Mouse (Mus musculus) CH12.LX (cell line): ENCODE data around the gene Cst9. TPM values are rescaled to one million over a fixed set of nuclear protein-coding genes. Genes with fewer than 3 reads are reported as not detected.

Experiments
- DNase-seq: peaks from one replicate; pipeline ENCODE4 v3.0.0-alpha.2; 2013; ENCODE audit errors: extremely low read depth
- H3K27ac ChIP-seq: 2 replicates; pipeline ENCODE4 v1.5.1; 2012; ENCODE audit warnings: low read depth, mild to moderate bottlenecking, control low read depth, moderate library complexity; ENCODE audit not compliant: insufficient read depth
- H3K27me3 ChIP-seq: replicated peaks from 2 replicates; pipeline ENCODE3; 2012; ENCODE audit warnings: inconsistent platforms
- H3K36me3 ChIP-seq, 2 experiments: replicated peaks in 1 of 2; 2 replicates each; pipeline versions ENCODE3 to v1.6.1; 2012; ENCODE audit warnings: inconsistent platforms in 1 of 2, low read length in 1 of 2, mild to moderate bottlenecking in 1 of 2, mixed read lengths in 1 of 2, moderate library complexity in 1 of 2; ENCODE audit not compliant: control insufficient read depth in 1 of 2, insufficient read depth in 1 of 2
- H3K4me1 ChIP-seq, 2 experiments: 2 replicates each; pipeline ENCODE4 v1.6.1; 2012; ENCODE audit warnings: inconsistent platforms in 1 of 2, moderate library complexity in 1 of 2; ENCODE audit not compliant: insufficient read depth in 2 of 2, control insufficient read depth in 1 of 2
- H3K4me2 ChIP-seq: 2 replicates; pipeline ENCODE4 v1.6.1; 2012; ENCODE audit warnings: low read depth, mild to moderate bottlenecking, control low read depth; ENCODE audit not compliant: poor library complexity, insufficient read depth, severe bottlenecking
- H3K4me3 ChIP-seq, 3 experiments: fragments of 150-350 bp in 1 of 3; sonication (generic) in 1 of 3; replicated peaks in 1 of 3; 2 replicates each; pipeline versions ENCODE3 to v1.5.1; 2011 to 2012; ENCODE audit warnings: low read depth in 2 of 3, low read length in 2 of 3, mild to moderate bottlenecking in 2 of 3, moderate library complexity in 2 of 3, control low read depth in 1 of 3, improper control_type of control experiment in 1 of 3, inconsistent platforms in 1 of 3, mixed read lengths in 1 of 3; ENCODE audit not compliant: poor library complexity in 1 of 3
- H3K79me2 ChIP-seq: replicated peaks from 2 replicates; pipeline ENCODE4 v1.6.1; 2012; ENCODE audit warnings: mild to moderate bottlenecking, moderate library complexity; ENCODE audit not compliant: control insufficient read depth, poor library complexity, insufficient read depth, severe bottlenecking; ENCODE audit errors: extremely low read depth
- H3K9ac ChIP-seq: 2 replicates; pipeline ENCODE4 v1.6.1; 2012; ENCODE audit warnings: low read depth, mild to moderate bottlenecking, control low read depth, moderate library complexity; ENCODE audit not compliant: insufficient read depth
- H3K9me3 ChIP-seq: replicated peaks from 2 replicates; pipeline ENCODE3; 2012; ENCODE audit warnings: low read length, inconsistent platforms, mixed read lengths
- CHD1 ChIP-seq: IDR thresholded peaks from 2 replicates; pipeline ENCODE4 v1.6.1; 2012; ENCODE audit warnings: low read depth, low read length, improper control_type of control experiment, inconsistent platforms
- CTCF ChIP-seq, 2 experiments: IDR thresholded peaks in 1 of 2; conservative IDR thresholded peaks in 1 of 2; 2 replicates each; pipeline ENCODE4 v1.5.1; 2011 to 2012; ENCODE audit warnings: low read depth in 2 of 2, low read length in 2 of 2, improper control_type of control experiment in 1 of 2, inconsistent platforms in 1 of 2, mild to moderate bottlenecking in 1 of 2, moderate library complexity in 1 of 2
- E2F4 ChIP-seq: IDR thresholded peaks from 2 replicates; pipeline ENCODE4 v1.6.1; 2011; ENCODE audit warnings: low read depth, low read length, improper control_type of control experiment; ENCODE audit not compliant: insufficient replicate concordance
- EP300 ChIP-seq: IDR thresholded peaks from 2 replicates; pipeline ENCODE4 v1.6.1; 2011; ENCODE audit warnings: low read length, improper control_type of control experiment
- ETS1 ChIP-seq: conservative IDR thresholded peaks from 2 replicates; pipeline ENCODE4 v1.6.1; 2012; ENCODE audit warnings: low read depth, mild to moderate bottlenecking, inconsistent platforms, low read length, improper control_type of control experiment, moderate library complexity
- GABPA ChIP-seq: IDR thresholded peaks from 2 replicates; pipeline ENCODE4 v1.6.1; 2012; ENCODE audit warnings: low read depth, low read length, improper control_type of control experiment, inconsistent platforms; ENCODE audit not compliant: insufficient replicate concordance
- IRF4 ChIP-seq: IDR thresholded peaks from 2 replicates; pipeline ENCODE4 v1.6.1; 2014; ENCODE audit warnings: low read depth, mild to moderate bottlenecking, inconsistent platforms, low read length, improper control_type of control experiment
- JUN ChIP-seq: IDR thresholded peaks from 2 replicates; pipeline ENCODE4 v1.6.1; 2011; ENCODE audit warnings: low read depth, mild to moderate bottlenecking, low read length, improper control_type of control experiment, moderate library complexity; ENCODE audit not compliant: insufficient read depth
- KAT2A ChIP-seq: IDR thresholded peaks from 2 replicates; pipeline ENCODE4 v1.6.1; 2012; ENCODE audit warnings: low read length, improper control_type of control experiment, inconsistent platforms; ENCODE audit not compliant: insufficient replicate concordance
- MAX ChIP-seq: IDR thresholded peaks from 2 replicates; pipeline ENCODE4 v1.6.1; 2011; ENCODE audit warnings: low read length, improper control_type of control experiment
- MAZ ChIP-seq: IDR thresholded peaks from 2 replicates; pipeline ENCODE4 v1.6.1; 2012; ENCODE audit warnings: low read depth, mild to moderate bottlenecking, inconsistent platforms, low read length, improper control_type of control experiment, moderate library complexity
- MEF2A ChIP-seq: IDR thresholded peaks from 2 replicates; pipeline ENCODE4 v1.6.1; 2014; ENCODE audit warnings: low read depth, mild to moderate bottlenecking, inconsistent platforms, low read length, improper control_type of control experiment, borderline replicate concordance
- MXI1 ChIP-seq: IDR thresholded peaks from 2 replicates; pipeline ENCODE4 v1.6.1; 2011; ENCODE audit warnings: mild to moderate bottlenecking, low read depth, low read length, improper control_type of control experiment
- NRF1 ChIP-seq: IDR thresholded peaks from 2 replicates; pipeline ENCODE4 v1.6.1; 2014; ENCODE audit warnings: low read depth, mild to moderate bottlenecking, inconsistent platforms, low read length, improper control_type of control experiment, moderate library complexity
- POLR2AphosphoS2 ChIP-seq: IDR thresholded peaks from 2 replicates; pipeline ENCODE4 v1.6.1; 2011; ENCODE audit warnings: low read depth, low read length, improper control_type of control experiment
- RAD21 ChIP-seq: IDR thresholded peaks from 2 replicates; pipeline ENCODE4 v1.6.1; 2011; ENCODE audit warnings: low read depth, mild to moderate bottlenecking, low read length, improper control_type of control experiment, moderate library complexity
- RCOR1 ChIP-seq: conservative IDR thresholded peaks from 2 replicates; pipeline ENCODE4 v1.6.1; 2012; ENCODE audit warnings: low read depth, mild to moderate bottlenecking, inconsistent platforms, low read length, improper control_type of control experiment
- SIN3A ChIP-seq: IDR thresholded peaks from 2 replicates; pipeline ENCODE4 v1.6.1; 2012; ENCODE audit warnings: low read length, improper control_type of control experiment, inconsistent platforms
- SMC3 ChIP-seq: IDR thresholded peaks from 2 replicates; pipeline ENCODE4 v1.6.1; 2011; ENCODE audit warnings: low read depth, low read length, improper control_type of control experiment
- UBTF ChIP-seq: IDR thresholded peaks from 2 replicates; pipeline ENCODE4 v1.6.1; 2012; ENCODE audit warnings: low read depth, mild to moderate bottlenecking, inconsistent platforms, low read length, improper control_type of control experiment, moderate library complexity
- USF1 ChIP-seq: IDR thresholded peaks from 2 replicates; pipeline ENCODE4 v1.6.1; 2014; ENCODE audit warnings: low read depth, mild to moderate bottlenecking, inconsistent platforms, low read length, improper control_type of control experiment
- ZC3H11A ChIP-seq: IDR thresholded peaks from 2 replicates; pipeline ENCODE4 v1.6.1; 2012; ENCODE audit warnings: low read depth, mild to moderate bottlenecking, inconsistent platforms, low read length, improper control_type of control experiment
- ZMIZ1 ChIP-seq: IDR thresholded peaks from 2 replicates; pipeline ENCODE4 v1.6.1; 2012; ENCODE audit warnings: low read depth, mild to moderate bottlenecking, inconsistent platforms, low read length, improper control_type of control experiment
- ZNF384 ChIP-seq: IDR thresholded peaks from 2 replicates; pipeline ENCODE4 v1.6.1; 2012; ENCODE audit warnings: low read depth, low read length, improper control_type of control experiment, inconsistent platforms
- dilution Hi-C: fragments of 300-500 bp; cut with MboI; formaldehyde crosslinking; loops from 2 replicates; pipeline ENCODE4 v1.14.3; 2020; ENCODE audit warnings: low sequenced_read_pairs; ENCODE audit not compliant: extremely low pct_unique_long_range_greater_than_20kb, extremely low pct_ligation_motif_present
- in situ Hi-C: fragments of 300-500 bp; cut with MboI; formaldehyde crosslinking; loops from 3 replicates; pipeline ENCODE4 v1.14.3; 2019; ENCODE audit warnings: low sequenced_read_pairs, low pct_ligation_motif_present, low pct_unique_long_range_greater_than_20kb, mixed read lengths
- polyA plus RNA-seq: library from polyadenylated mRNA; unstranded; fragments of >175 nt; gene quantifications from 2 replicates; pipeline ENCODE4 v1.2.1, GENCODE M21; 2012; ENCODE audit warnings: low read depth; ENCODE audit not compliant: insufficient read length
- total RNA-seq, 2 experiments: library from RNA; depleted of rRNA; stranded (reverse); fragments of 300-350 nt in 1 of 2; fragments of >200 nt in 1 of 2; gene quantifications; 2 replicates each; pipeline ENCODE4 v1.2.3; 2012 to 2014

Cst9 gene
- total and polyA plus RNA-seq, 3 experiments = not detected

- H3K4me1 ChIP-seq = peaks cover 15 to 45% of the 10 kb centered on the region in 2 experiments
- DNase-seq = no peak
- dilution Hi-C loops = no loop called here
These were observed 43.7 kb downstream of the Cst9 start for GRCm38 (mm10) chr2:148878641-148879130.

DNA sequence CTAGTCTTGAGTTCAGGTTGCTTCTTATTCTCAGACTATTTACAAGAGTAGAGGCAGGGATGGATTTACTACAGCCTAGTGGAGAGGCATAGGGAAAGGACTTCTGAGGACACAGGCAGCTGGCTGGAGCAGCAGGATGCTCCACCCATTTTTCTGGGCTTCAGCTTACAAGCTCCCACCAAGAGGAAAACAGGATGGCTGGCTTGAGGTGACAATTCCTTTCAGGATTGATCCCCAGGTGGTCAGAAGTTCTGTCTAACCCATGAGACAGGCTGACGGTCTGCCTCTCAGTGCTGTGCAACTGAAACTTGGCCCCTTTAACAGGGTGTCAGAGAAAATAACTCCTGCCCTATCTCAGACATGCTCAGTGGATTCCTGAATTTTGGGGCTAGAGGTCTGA lies 44.3 kb downstream of the Cst9 start:
- Histone ChIP-seq H3K36me3 (no peaks in the 10 kb centered on the region), H3K4me2 (no peak overlapping the region), H3K9ac (no peak overlapping the region), H3K4me3 (no peak overlapping the region), H3K4me1 (peaks cover 12 to 40% of the 10 kb centered on the region in 2 experiments), H3K27ac (no peak overlapping the region), H3K9me3 (no peaks in the 10 kb centered on the region), H3K27me3 (no peaks in the 10 kb centered on the region), H3K79me2 (peaks cover 2% of the 10 kb centered on the region)
- dilution Hi-C loops (no loop called here), in situ Hi-C loops (no loop called here)
- TF ChIP-seq IRF4 (no peak), GABPA (no peak), CHD1 (no peak), SMC3 (no peak), ZC3H11A (no peak), SIN3A (no peak), JUN (no peak), POLR2AphosphoS2 (no peak), ZNF384 (no peak), EP300 (no peak), ETS1 (no peak), E2F4 (no peak)
- no peak for DNase-seq

More at GRCm38 (mm10) chr2:148878641-148879130, 43.7 kb downstream of the Cst9 start:
- Histone ChIP-seq H3K79me2 (peaks cover 7% of the 10 kb centered on the region), H3K9me3 (no peaks in the 10 kb centered on the region), H3K4me3 (no peak overlapping the region), H3K9ac (no peak overlapping the region), H3K27ac (no peak overlapping the region), H3K4me2 (no peak overlapping the region), H3K36me3 (no peaks in the 10 kb centered on the region), H3K27me3 (no peaks in the 10 kb centered on the region)
- in situ Hi-C loops = no loop called here
- TF ChIP-seq CTCF (conservative IDR thresholded peaks at IDR 0.05 in 1 of 2, IDR thresholded peaks at IDR 0.05 in 1 of 2; ENCODE audit: low read depth in 2 of 2, low read length in 2 of 2) (no peak), KAT2A (no peak), MXI1 (no peak), RAD21 (no peak), UBTF (no peak), USF1 (no peak), ETS1 (no peak), ZMIZ1 (no peak), MAZ (no peak), POLR2AphosphoS2 (no peak), RCOR1 (no peak), MEF2A (no peak), NRF1 (no peak), MAX (no peak)
